Mouse (Mus musculus) stomach, embryonic 14.5 days (tissue): Measurements from ENCODE around the gene Artn. TPM values are rescaled to one million over a fixed set of nuclear protein-coding genes. Genes with fewer than 3 reads are reported as not detected.

ENCODE experiments used
- ATAC-seq: fragments of 200-750 bp; cut with Nextera tagmentation; 2 replicates; pipeline ENCODE4 v1.8.0; 2017; ENCODE audit warnings: low read depth, moderate TSS enrichment; ENCODE audit not compliant: insufficient number of reproducible peaks, insufficient read depth, low FRiP score
- H3K27ac ChIP-seq: fragments of 300-500 bp; sonication (generic); 2 replicates; pipeline ENCODE4 v1.5.1; 2014; ENCODE audit warnings: mild to moderate bottlenecking, low read length, moderate library complexity, mixed read lengths
- H3K27me3 ChIP-seq: fragments of 300-500 bp; sonication (generic); 2 replicates; pipeline ENCODE4 v1.6.1; 2014; ENCODE audit warnings: low read length, control low read depth, mixed read lengths; ENCODE audit not compliant: control insufficient read depth, insufficient read depth
- H3K36me3 ChIP-seq: fragments of 300-500 bp; sonication (generic); 2 replicates; pipeline ENCODE4 v1.6.1; 2014; ENCODE audit warnings: mild to moderate bottlenecking, control low read depth, low read length, moderate library complexity, mixed read lengths; ENCODE audit not compliant: control insufficient read depth, insufficient read depth
- H3K4me1 ChIP-seq: fragments of 300-500 bp; sonication (generic); 2 replicates; pipeline ENCODE4 v1.6.1; 2014; ENCODE audit warnings: low read length, control low read depth, mixed read lengths; ENCODE audit not compliant: control insufficient read depth, insufficient read depth
- H3K4me2 ChIP-seq: fragments of 300-500 bp; sonication (generic); replicated peaks from 2 replicates; pipeline ENCODE4 v1.6.1; 2014; ENCODE audit warnings: low read depth, low read length, control low read depth
- H3K4me3 ChIP-seq: fragments of 300-500 bp; sonication (generic); 2 replicates; pipeline ENCODE4 v1.5.1; 2014; ENCODE audit warnings: low read depth, low read length, control low read depth
- H3K9ac ChIP-seq: fragments of 300-500 bp; sonication (generic); replicated peaks from 2 replicates; pipeline ENCODE4 v1.6.1; 2014; ENCODE audit warnings: low read depth, mild to moderate bottlenecking, control low read depth, low read length, moderate library complexity, mixed read lengths
- H3K9me3 ChIP-seq: fragments of 300-500 bp; sonication (generic); 2 replicates; pipeline ENCODE4 v1.6.1; 2016; ENCODE audit warnings: low read depth, low read length, control low read depth; ENCODE audit not compliant: control insufficient read depth
- WGBS: fragments of 180-500 bp; shearing (Covaris S2); extraction: QIAGEN DNeasy Blood & Tissue Kit; methylation state at CpG from one replicate; pipeline ENCODE4 v1.1.7; 2014; 5-methylcytosine and 5-hydroxymethylcytosine counted together
- polyA plus RNA-seq: library from polyadenylated mRNA; unstranded; fragments of >200 nt; fragmentation: Nextera tagmentation; extraction: Ambion mirVana; gene quantifications from 2 replicates; pipeline ENCODE4 v1.2.1, GENCODE M21; 2014

Gene Artn
- polyA plus RNA-seq, 1 experiment from 2014 or later = 5.8 TPM

GRCm38 (mm10) chr4:117912131-117912561 lies 17.4 kb downstream of the Artn start:
- H3K4me1 ChIP-seq = peaks cover 15% of the 10 kb centered on the region
- no peak overlapping the region for H3K4me2 ChIP-seq
- 89% methylated on average over 13 of the region's 13 CpGs for WGBS
- peaks cover 22% of the 10 kb centered on the region; the same call in 1 of the 2 replicates for H3K36me3 ChIP-seq
- no peak overlapping the region for H3K9ac ChIP-seq
- no peak for ATAC-seq
- H3K4me3 ChIP-seq = no peak overlapping the region
- H3K27ac ChIP-seq = no peak overlapping the region
- no peaks in the 10 kb centered on the region for H3K9me3 ChIP-seq
- no peaks in the 10 kb centered on the region for H3K27me3 ChIP-seq

GRCm38 (mm10) chr4:117908834-117909453 lies 20.6 kb downstream of the Artn start:
- H3K4me1 ChIP-seq = peaks cover 11% of the 10 kb centered on the region
- H3K9me3 ChIP-seq = no peaks in the 10 kb centered on the region
- H3K27me3 ChIP-seq = no peaks in the 10 kb centered on the region
- 72% methylated on average over 8 of the region's 8 CpGs for WGBS
- no peak overlapping the region for H3K4me2 ChIP-seq
- no peak overlapping the region for H3K27ac ChIP-seq
- H3K4me3 ChIP-seq = no peak overlapping the region
- no peak overlapping the region for H3K9ac ChIP-seq
- ATAC-seq = no peak
- H3K36me3 ChIP-seq = peaks cover 30% of the 10 kb centered on the region; the same call in 1 of the 2 replicates

- Histone ChIP-seq H3K4me2 (no peak overlapping the region), H3K4me1 (no peaks in the 10 kb centered on the region), H3K36me3 (peaks cover 41% of the 10 kb centered on the region), H3K4me3 (no peak overlapping the region), H3K27ac (no peak overlapping the region), H3K9ac (no peak overlapping the region), H3K27me3 (no peaks in the 10 kb centered on the region), H3K9me3 (no peaks in the 10 kb centered on the region)
- no peak for ATAC-seq
- 82% methylated on average over 3 of the region's 3 CpGs for WGBS
Observed at GRCm38 (mm10) chr4:117906196-117906595, 23.4 kb downstream of the Artn start.

GRCm38 (mm10) chr4:117904761-117905160 lies 24.8 kb downstream of the Artn start:
- no peaks in the 10 kb centered on the region for H3K4me1 ChIP-seq
- H3K36me3 ChIP-seq = peaks cover 49% of the 10 kb centered on the region
- no peaks in the 10 kb centered on the region for H3K27me3 ChIP-seq
- H3K4me3 ChIP-seq = no peak overlapping the region
- no peaks in the 10 kb centered on the region for H3K9me3 ChIP-seq
- H3K9ac ChIP-seq = no peak overlapping the region
- ATAC-seq = no peak
- no peak overlapping the region for H3K4me2 ChIP-seq
- WGBS = 91% methylated on average over 8 of the region's 8 CpGs
- H3K27ac ChIP-seq = no peak overlapping the region

GRCm38 (mm10) chr4:117904094-117904493 lies 25.5 kb downstream of the Artn start:
- 86% methylated on average over 10 of the region's 10 CpGs for WGBS
- no peak for ATAC-seq
- H3K36me3 ChIP-seq = peaks cover 55% of the 10 kb centered on the region

GRCm38 (mm10) chr4:117898111-117898510 lies 31.5 kb downstream of the Artn start:
- Histone ChIP-seq H3K9me3 (no peaks in the 10 kb centered on the region), H3K4me1 (no peaks in the 10 kb centered on the region), H3K4me2 (no peak overlapping the region), H3K27ac (no peak overlapping the region), H3K36me3 (peaks cover 68% of the 10 kb centered on the region), H3K9ac (no peak overlapping the region), H3K27me3 (no peaks in the 10 kb centered on the region), H3K4me3 (no peak overlapping the region)
- WGBS = 70% methylated on average over 3 of the region's 3 CpGs
- no peak for ATAC-seq

More at GRCm38 (mm10) chr4:117904094-117904493, 25.5 kb downstream of the Artn start:
- Histone ChIP-seq H3K4me1 (no peaks in the 10 kb centered on the region), H3K4me2 (no peak overlapping the region), H3K27me3 (no peaks in the 10 kb centered on the region), H3K4me3 (no peak overlapping the region), H3K9me3 (no peaks in the 10 kb centered on the region), H3K27ac (no peak overlapping the region), H3K9ac (no peak overlapping the region)

GRCm38 (mm10) chr4:117896031-117896430 lies 33.5 kb downstream of the Artn start:
- H3K36me3 ChIP-seq = peaks cover 52% of the 10 kb centered on the region
- no peak overlapping the region for H3K9ac ChIP-seq
- no peaks in the 10 kb centered on the region for H3K9me3 ChIP-seq
- H3K27me3 ChIP-seq = no peaks in the 10 kb centered on the region
- WGBS = 95% methylated on average over 6 of the region's 6 CpGs
- no peak overlapping the region for H3K27ac ChIP-seq
- no peak for ATAC-seq
- no peak overlapping the region for H3K4me2 ChIP-seq
- H3K4me1 ChIP-seq = 0 out of 2 replicates have a peak, but pooled peaks cover 3% of the 10 kb centered on the region
- no peak overlapping the region for H3K4me3 ChIP-seq

GRCm38 (mm10) chr4:117895339-117895738 lies 34.2 kb downstream of the Artn start:
- Histone ChIP-seq H3K27ac (no peak overlapping the region), H3K27me3 (no peaks in the 10 kb centered on the region), H3K4me3 (no peak overlapping the region), H3K4me2 (no peak overlapping the region), H3K9ac (no peak overlapping the region), H3K9me3 (no peaks in the 10 kb centered on the region), H3K36me3 (peaks cover 45% of the 10 kb centered on the region), H3K4me1 (0 out of 2 replicates have a peak, but pooled peaks cover 7% of the 10 kb centered on the region)
- WGBS = 85% methylated on average over 7 of the region's 7 CpGs
- no peak for ATAC-seq

- no peaks in the 10 kb centered on the region for H3K27me3 ChIP-seq
- peaks cover 37% of the 10 kb centered on the region for H3K36me3 ChIP-seq
- H3K9ac ChIP-seq = no peak overlapping the region
- ATAC-seq = no peak
- no peak overlapping the region for H3K27ac ChIP-seq
- 0 out of 2 replicates have a peak, but pooled peaks cover 7% of the 10 kb centered on the region for H3K4me1 ChIP-seq
- H3K4me3 ChIP-seq = no peak overlapping the region
- no peaks in the 10 kb centered on the region for H3K9me3 ChIP-seq
- H3K4me2 ChIP-seq = no peak overlapping the region
- WGBS = 82% methylated on average over 8 of the region's 8 CpGs
Observed at GRCm38 (mm10) chr4:117894601-117895000, 35.0 kb downstream of the Artn start.
